Mouse (Mus musculus) ES-Bruce4 (cell line): Measurements from ENCODE around the gene Cops9.

Experiments
- CTCF ChIP-seq: IDR thresholded peaks from one replicate; pipeline ENCODE4 v1.8.1; 2011; ENCODE audit warnings: low read depth, low read length
- POLR2A ChIP-seq: IDR thresholded peaks from one replicate; pipeline ENCODE4 v1.8.1; 2011; ENCODE audit warnings: low read length; ENCODE audit not compliant: insufficient read depth

- peak; percentile 1 for TF ChIP-seq CTCF
- no peak for TF ChIP-seq POLR2A
These were observed 27.3 kb downstream of the Cops9 start for GRCm38 (mm10) chr1:92614516-92614915.
